Mouse (Mus musculus): ENCODE data around the gene Snx32. TPM values are rescaled to one million over a fixed set of nuclear protein-coding genes. Genes with fewer than 3 reads are reported as not detected.
"Not testable (repeated sequence)": the region's sequence is repeated elsewhere in the genome, so short reads cannot be mapped to it uniquely, and the experiment has no call there.

The Snx32 gene
- polyA plus RNA-seq, 1 experiment from 2014 or later = 17.2 TPM

- WGBS = 91% methylated on average over 3 of the region's 3 CpGs
- Histone ChIP-seq H3K4me2 (ENCODE audit: low read depth, low read length) (no peak overlapping the region), H3K27me3 (ENCODE audit: control insufficient read depth, insufficient read depth, low read length) (no peaks in the 10 kb centered on the region), H3K36me3 (ENCODE audit: control insufficient read depth, insufficient read depth) (peaks cover 46% of the 10 kb centered on the region), H3K27ac (ENCODE audit: low read length) (no peak overlapping the region), H3K9ac (ENCODE audit: low read length) (no peak overlapping the region), H3K4me1 (ENCODE audit: control insufficient read depth, insufficient read depth, low read length) (peaks cover 18% of the 10 kb centered on the region), H3K4me3 (ENCODE audit: low read length) (no peak overlapping the region), H3K9me3 (replicated peaks; ENCODE audit: control insufficient read depth, low read length) (no peaks in the 10 kb centered on the region)
- no peak for ATAC-seq (replicated peaks; ENCODE audit: extremely low read depth, insufficient read depth, low FRiP score)
Observed at GRCm38 (mm10) chr19:5494314-5494713, 16.0 kb downstream of the Snx32 start.

GRCm38 (mm10) chr19:5493301-5493721 lies 17.0 kb downstream of the Snx32 start:
- not testable (repeated sequence) for H3K4me2 ChIP-seq (ENCODE audit: low read depth, low read length); H3K4me3 ChIP-seq (ENCODE audit: low read length); H3K9me3 ChIP-seq (replicated peaks; ENCODE audit: control insufficient read depth, low read length); H3K27me3 ChIP-seq (ENCODE audit: control insufficient read depth, insufficient read depth, low read length); H3K27ac ChIP-seq (ENCODE audit: low read length); H3K9ac ChIP-seq (ENCODE audit: low read length); ATAC-seq (replicated peaks; ENCODE audit: extremely low read depth, insufficient read depth, low FRiP score)
- H3K36me3 ChIP-seq (ENCODE audit: control insufficient read depth, insufficient read depth) = peaks cover 46% of the 10 kb centered on the region
- peaks cover 23% of the 10 kb centered on the region for H3K4me1 ChIP-seq (ENCODE audit: control insufficient read depth, insufficient read depth, low read length)
- WGBS = 63% methylated on average over 9 of the region's 9 CpGs

- H3K9ac ChIP-seq (ENCODE audit: low read length) = no peak overlapping the region
- H3K27me3 ChIP-seq (ENCODE audit: control insufficient read depth, insufficient read depth, low read length) = no peaks in the 10 kb centered on the region
- peaks cover 23% of the 10 kb centered on the region for H3K4me1 ChIP-seq (ENCODE audit: control insufficient read depth, insufficient read depth, low read length)
- 67% methylated on average over 4 of the region's 4 CpGs for WGBS
- H3K4me2 ChIP-seq (ENCODE audit: low read depth, low read length) = no peak overlapping the region; the same call in 1 of the 2 replicates
- ATAC-seq (replicated peaks; ENCODE audit: extremely low read depth, insufficient read depth, low FRiP score) = no peak
- no peak overlapping the region for H3K4me3 ChIP-seq (ENCODE audit: low read length)
- no peaks in the 10 kb centered on the region for H3K9me3 ChIP-seq (replicated peaks; ENCODE audit: control insufficient read depth, low read length)
- H3K36me3 ChIP-seq (ENCODE audit: control insufficient read depth, insufficient read depth) = peaks cover 44% of the 10 kb centered on the region
- no peak overlapping the region for H3K27ac ChIP-seq (ENCODE audit: low read length)
Observed at GRCm38 (mm10) chr19:5492641-5493040, 17.7 kb downstream of the Snx32 start.

GRCm38 (mm10) chr19:5490898-5491708 lies 19.2 kb downstream of the Snx32 start:
- Histone ChIP-seq H3K4me1 (ENCODE audit: control insufficient read depth, insufficient read depth, low read length) (peaks cover 34% of the 10 kb centered on the region), H3K4me3 (ENCODE audit: low read length) (peak overlapping the region; percentile 95), H3K4me2 (ENCODE audit: low read depth, low read length) (peak overlapping the region; percentile 90), H3K36me3 (ENCODE audit: control insufficient read depth, insufficient read depth) (peaks cover 35% of the 10 kb centered on the region), H3K27me3 (ENCODE audit: control insufficient read depth, insufficient read depth, low read length) (no peaks in the 10 kb centered on the region), H3K27ac (ENCODE audit: low read length) (peak overlapping the region; percentile 100), H3K9me3 (replicated peaks; ENCODE audit: control insufficient read depth, low read length) (no peaks in the 10 kb centered on the region), H3K9ac (ENCODE audit: low read length) (peak overlapping the region; percentile 98)
- under 1% methylated on average over 59 of the region's 59 CpGs for WGBS
- peak; percentile 12 for ATAC-seq (replicated peaks; ENCODE audit: extremely low read depth, insufficient read depth, low FRiP score)

GRCm38 (mm10) chr19:5490313-5490897 lies 19.9 kb downstream of the Snx32 start, which contains the start of gene Cfl1:
TSS of gene Cfl1 (plus strand) at chr19:5490455.
- no peaks in the 10 kb centered on the region for H3K9me3 ChIP-seq (replicated peaks; ENCODE audit: control insufficient read depth, low read length)
- H3K36me3 ChIP-seq (ENCODE audit: control insufficient read depth, insufficient read depth) = peaks cover 33% of the 10 kb centered on the region
- under 1% methylated on average over 60 of the region's 62 CpGs for WGBS
- H3K27ac ChIP-seq (ENCODE audit: low read length) = peak within 1 kb of the TSS; percentile 100
- peak within 1 kb of the TSS; percentile 90 for H3K4me2 ChIP-seq (ENCODE audit: low read depth, low read length)
- ATAC-seq (replicated peaks; ENCODE audit: extremely low read depth, insufficient read depth, low FRiP score) = peak; percentile 61
- H3K4me3 ChIP-seq (ENCODE audit: low read length) = peak within 1 kb of the TSS; percentile 95
- peak within 1 kb of the TSS; percentile 98 for H3K9ac ChIP-seq (ENCODE audit: low read length)
- H3K4me1 ChIP-seq (ENCODE audit: control insufficient read depth, insufficient read depth, low read length) = peaks cover 34% of the 10 kb centered on the region
- no peaks in the 10 kb centered on the region for H3K27me3 ChIP-seq (ENCODE audit: control insufficient read depth, insufficient read depth, low read length)

DNA sequence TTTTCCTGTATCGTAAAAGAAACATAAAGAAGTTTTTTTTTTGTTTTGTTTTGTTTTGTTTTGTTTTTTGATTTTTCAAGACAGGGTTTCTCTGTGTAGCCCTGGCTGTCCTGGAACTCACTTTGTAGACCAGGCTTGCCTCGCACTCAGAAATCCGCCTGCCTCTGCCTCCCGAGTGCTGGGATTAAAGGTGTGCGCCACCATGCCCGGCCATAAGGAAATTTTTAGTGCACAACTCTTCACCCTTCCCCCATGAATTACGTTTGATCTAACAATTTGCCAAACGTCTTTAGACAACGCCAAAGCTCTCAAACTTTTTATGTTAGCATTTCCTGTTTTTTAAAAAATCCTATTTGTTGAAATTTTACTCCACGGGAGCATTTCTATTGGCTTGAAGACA lies 20.6 kb downstream of the Snx32 start:
- ATAC-seq (replicated peaks; ENCODE audit: extremely low read depth, insufficient read depth, low FRiP score); H3K27me3 ChIP-seq (ENCODE audit: control insufficient read depth, insufficient read depth, low read length); H3K9ac ChIP-seq (ENCODE audit: low read length); H3K9me3 ChIP-seq (replicated peaks; ENCODE audit: control insufficient read depth, low read length): not testable (repeated sequence)
- Histone ChIP-seq H3K4me3 (ENCODE audit: low read length) (peak overlapping the region; percentile 95), H3K36me3 (ENCODE audit: control insufficient read depth, insufficient read depth) (peaks cover 30% of the 10 kb centered on the region), H3K4me1 (ENCODE audit: control insufficient read depth, insufficient read depth, low read length) (peaks cover 34% of the 10 kb centered on the region), H3K27ac (ENCODE audit: low read length) (peak overlapping the region; percentile 100), H3K4me2 (ENCODE audit: low read depth, low read length) (peak overlapping the region; percentile 71)
- WGBS = 44% methylated on average over 10 of the region's 10 CpGs

GRCm38 (mm10) chr19:5488878-5489571 lies 21.3 kb downstream of the Snx32 start:
- Histone ChIP-seq H3K36me3 (ENCODE audit: control insufficient read depth, insufficient read depth) (peaks cover 23% of the 10 kb centered on the region), H3K27ac (ENCODE audit: low read length) (peak overlapping the region; percentile 100), H3K4me1 (ENCODE audit: control insufficient read depth, insufficient read depth, low read length) (peaks cover 34% of the 10 kb centered on the region), H3K9me3 (replicated peaks; ENCODE audit: control insufficient read depth, low read length) (no peaks in the 10 kb centered on the region), H3K4me2 (ENCODE audit: low read depth, low read length) (peak overlapping the region; percentile 71), H3K4me3 (ENCODE audit: low read length) (peak overlapping the region; percentile 69), H3K27me3 (ENCODE audit: control insufficient read depth, insufficient read depth, low read length) (no peaks in the 10 kb centered on the region), H3K9ac (ENCODE audit: low read length) (peak overlapping the region; percentile 83)
- ATAC-seq (replicated peaks; ENCODE audit: extremely low read depth, insufficient read depth, low FRiP score) = peak; percentile 77
- under 1% methylated on average over 26 of the region's 26 CpGs for WGBS

DNA sequence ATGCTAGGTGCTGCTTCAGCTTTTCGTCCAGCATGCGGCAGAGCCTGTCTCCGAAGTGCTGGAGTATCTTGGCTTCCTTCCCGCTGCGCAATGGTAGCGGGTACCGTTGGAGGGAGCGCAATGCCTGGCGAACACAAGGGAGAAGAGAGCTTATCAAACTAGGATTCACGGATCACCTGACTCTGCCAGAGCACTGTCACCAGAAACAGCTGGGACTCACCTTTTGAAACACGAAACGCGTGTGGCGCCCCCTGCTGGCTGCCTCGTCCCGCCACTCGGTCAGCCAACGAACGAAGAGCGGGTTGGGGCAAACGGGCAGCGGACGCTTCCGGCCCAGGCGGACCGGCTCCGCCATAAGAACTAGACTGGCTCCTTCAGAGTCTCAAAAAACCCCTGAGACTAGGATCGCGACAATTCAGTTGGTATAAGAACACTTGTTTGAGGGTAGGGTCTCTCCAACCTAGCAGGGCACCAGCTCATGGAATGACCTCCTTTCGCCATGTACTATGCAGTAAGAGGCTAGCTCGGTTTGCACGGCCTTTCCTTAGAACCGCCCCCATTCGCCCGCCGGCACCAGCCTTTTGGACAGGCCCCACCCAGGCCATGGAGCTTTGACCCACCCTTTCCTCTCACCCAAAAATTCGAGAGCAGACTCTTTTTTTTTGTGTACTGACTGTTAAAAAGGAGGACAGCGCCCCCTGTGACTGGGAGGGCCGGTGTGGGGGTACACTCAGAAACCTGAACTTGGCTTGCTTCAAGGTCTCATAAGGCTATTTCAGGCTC lies 22.4 kb downstream of the Snx32 start, which contains the start of gene Mus81:
TSS of gene Mus81 (minus strand) at position 635 of the 783 bp plus-strand sequence.
- H3K27ac ChIP-seq (ENCODE audit: low read length) = peak within 1 kb of the TSS; percentile 100
- WGBS = under 1% methylated on average over 39 of the region's 39 CpGs
- peak within 1 kb of the TSS; percentile 71 for H3K4me2 ChIP-seq (ENCODE audit: low read depth, low read length)
- no peaks in the 10 kb centered on the region for H3K9me3 ChIP-seq (replicated peaks; ENCODE audit: control insufficient read depth, low read length)
- peaks cover 15% of the 10 kb centered on the region for H3K36me3 ChIP-seq (ENCODE audit: control insufficient read depth, insufficient read depth)
- peaks cover 32% of the 10 kb centered on the region for H3K4me1 ChIP-seq (ENCODE audit: control insufficient read depth, insufficient read depth, low read length)
- peak within 1 kb of the TSS; percentile 69 for H3K4me3 ChIP-seq (ENCODE audit: low read length)
- ATAC-seq (replicated peaks; ENCODE audit: extremely low read depth, insufficient read depth, low FRiP score) = peak; percentile 68
- no peaks in the 10 kb centered on the region for H3K27me3 ChIP-seq (ENCODE audit: control insufficient read depth, insufficient read depth, low read length)
- peak within 1 kb of the TSS; percentile 83 for H3K9ac ChIP-seq (ENCODE audit: low read length)

Data from heart, embryonic 16.5 days (tissue).